Mouse (Mus musculus) C2C12 (cell line): ENCODE measurements around the gene Rap1gap2.

Experiments
- CEBPB ChIP-seq: IDR thresholded peaks from one replicate; pipeline ENCODE4 v1.6.1; 2011; ENCODE audit warnings: low read depth, mild to moderate bottlenecking, control low read depth, moderate library complexity
- CTCF ChIP-seq: IDR thresholded peaks from one replicate; pipeline ENCODE4 v1.5.1; 2011; ENCODE audit not compliant: control insufficient read depth, insufficient read depth, insufficient read length
- MAX ChIP-seq: IDR thresholded peaks from one replicate; pipeline ENCODE4 v1.6.1; 2011; ENCODE audit warnings: mild to moderate bottlenecking, control low read depth
- MYOD1 ChIP-seq: IDR thresholded peaks from one replicate; pipeline ENCODE4 v1.6.1; 2011; ENCODE audit warnings: low read depth; ENCODE audit not compliant: control insufficient read depth, insufficient read length
- USF1 ChIP-seq: IDR thresholded peaks from one replicate; pipeline ENCODE4 v1.6.1; 2011; ENCODE audit warnings: low read depth, mild to moderate bottlenecking, control low read depth, moderate library complexity

GRCm38 (mm10) chr11:74536140-74536842 lies 74.4 kb downstream of the Rap1gap2 start:
- TF ChIP-seq USF1 (no peak), CTCF (no peak), MYOD1 (no peak), CEBPB (no peak), MAX (no peak)
